Mouse (Mus musculus) lung, embryonic 14.5 days (tissue): ENCODE results near the gene Slc48a1. TPM values are rescaled to one million over a fixed set of nuclear protein-coding genes. Genes with fewer than 3 reads are reported as not detected.

ENCODE experiments used
- ATAC-seq: fragments of 200-750 bp; cut with Nextera tagmentation; 2 replicates; pipeline ENCODE4 v1.8.0; 2017; ENCODE audit warnings: mild to moderate bottlenecking, moderate TSS enrichment, moderate library complexity; ENCODE audit not compliant: insufficient read depth
- DNase-seq: peaks from one replicate; pipeline ENCODE4 v3.0.0-alpha.2; 2015
- H3K27ac ChIP-seq: fragments of 300-500 bp; sonication (generic); 2 replicates; pipeline ENCODE4 v1.5.1; 2014; ENCODE audit warnings: low read depth, mild to moderate bottlenecking, moderate library complexity
- H3K27me3 ChIP-seq: fragments of 300-500 bp; sonication (generic); 2 replicates; pipeline ENCODE4 v1.6.1; 2014; ENCODE audit warnings: low read length, control low read depth; ENCODE audit not compliant: insufficient read depth
- H3K36me3 ChIP-seq: fragments of 300-500 bp; sonication (generic); 2 replicates; pipeline ENCODE4 v1.6.1; 2014; ENCODE audit warnings: control low read depth; ENCODE audit not compliant: insufficient read depth
- H3K4me1 ChIP-seq: fragments of 300-500 bp; sonication (generic); 2 replicates; pipeline ENCODE4 v1.6.1; 2014; ENCODE audit warnings: antibody characterized with exemption, control low read depth; ENCODE audit not compliant: insufficient read depth
- H3K4me2 ChIP-seq: fragments of 300-500 bp; sonication (generic); 2 replicates; pipeline ENCODE4 v1.6.1; 2014; ENCODE audit warnings: mild to moderate bottlenecking
- H3K4me3 ChIP-seq: fragments of 300-500 bp; sonication (generic); 2 replicates; pipeline ENCODE4 v1.5.1; 2014; ENCODE audit warnings: low read depth, low read length
- H3K9ac ChIP-seq: fragments of 300-500 bp; sonication (generic); 2 replicates; pipeline ENCODE4 v1.6.1; 2014
- H3K9me3 ChIP-seq: fragments of 300-500 bp; sonication (generic); 2 replicates; pipeline ENCODE4 v1.6.1; 2016; ENCODE audit warnings: low read depth, low read length, control low read depth
- CTCF ChIP-seq: IDR thresholded peaks from 2 replicates; pipeline ENCODE4 v1.5.1; 2016; ENCODE audit warnings: antibody characterized with exemption, low read depth
- WGBS: fragments of 180-500 bp; shearing (Covaris S2); extraction: QIAGEN DNeasy Blood & Tissue Kit; methylation state at CpG from one replicate; pipeline ENCODE4 v1.1.7; 2014; 5-methylcytosine and 5-hydroxymethylcytosine counted together
- polyA plus RNA-seq: library from polyadenylated mRNA; unstranded; fragments of >200 nt; fragmentation: Nextera tagmentation; extraction: Ambion mirVana; gene quantifications from 2 replicates; pipeline ENCODE4 v1.2.1, GENCODE M21; 2014

The Slc48a1 gene
- polyA plus RNA-seq, 1 experiment from 2014 or later, result 25.3 TPM

DNA sequence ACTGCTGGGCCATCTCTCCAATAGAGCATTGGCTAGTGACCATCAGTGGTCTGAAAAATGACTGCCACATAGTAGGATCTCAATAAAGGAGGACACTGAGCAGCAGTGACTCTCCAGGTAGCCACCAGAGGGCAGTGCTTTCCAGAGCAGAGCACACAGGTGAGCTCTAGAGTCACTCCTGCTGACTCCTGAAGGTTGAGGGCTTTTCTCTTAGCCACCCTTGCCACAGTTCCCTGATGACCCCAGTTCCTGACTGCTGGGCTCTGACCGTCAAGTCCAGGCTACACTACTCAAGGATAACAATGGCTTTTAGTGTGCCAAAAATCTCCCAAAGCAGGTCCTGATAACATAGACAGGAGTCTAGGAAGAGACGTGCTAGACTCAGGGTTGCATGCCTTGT is 26.6 kb upstream of the Slc48a1 start:
- DNase-seq (no peak), ATAC-seq (no peak)
- no peak overlapping the region for H3K4me2 ChIP-seq
- no peak overlapping the region for H3K4me3 ChIP-seq
- no peaks in the 10 kb centered on the region for H3K27me3 ChIP-seq
- no peak overlapping the region for H3K9ac ChIP-seq
- no peaks in the 10 kb centered on the region; the same call in 1 of the 2 replicates for H3K36me3 ChIP-seq
- no peak overlapping the region for H3K27ac ChIP-seq
- H3K4me1 ChIP-seq, result peaks cover 9% of the 10 kb centered on the region
- WGBS, result 78% methylated on average over 2 of the region's 2 CpGs
- no peaks in the 10 kb centered on the region for H3K9me3 ChIP-seq
- TF ChIP-seq CTCF, result peak; percentile 62

DNA sequence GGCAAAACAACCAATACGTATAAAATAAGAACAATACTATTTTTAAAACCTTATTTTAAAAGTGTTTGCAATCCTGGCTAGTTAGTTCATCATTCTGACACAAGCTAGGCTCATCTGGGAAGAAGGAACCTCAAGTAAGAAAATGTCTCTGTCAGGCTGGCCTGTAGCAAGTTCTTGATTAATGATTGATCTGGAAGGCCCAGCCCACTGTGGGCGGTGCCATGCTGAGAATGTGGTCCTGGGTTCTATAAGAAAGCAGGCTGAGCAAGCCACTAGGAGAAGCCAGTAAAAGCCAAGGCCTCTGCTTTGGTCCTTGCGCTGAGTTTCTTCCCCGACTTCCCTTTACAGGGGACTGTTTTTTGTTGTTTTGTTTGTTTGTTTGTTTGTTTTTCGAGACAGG is 25.8 kb upstream of the Slc48a1 start:
- Histone ChIP-seq H3K4me2 (no peak overlapping the region), H3K27me3 (no peaks in the 10 kb centered on the region), H3K9me3 (no peaks in the 10 kb centered on the region), H3K36me3 (peaks cover 5% of the 10 kb centered on the region; the same call in 1 of the 2 replicates), H3K9ac (no peak overlapping the region), H3K4me1 (peaks cover 9% of the 10 kb centered on the region), H3K27ac (no peak overlapping the region), H3K4me3 (no peak overlapping the region)
- 87% methylated on average over 5 of the region's 5 CpGs for WGBS
- TF ChIP-seq CTCF, result no peak
- DNase-seq (no peak), ATAC-seq (no peak)

DNA sequence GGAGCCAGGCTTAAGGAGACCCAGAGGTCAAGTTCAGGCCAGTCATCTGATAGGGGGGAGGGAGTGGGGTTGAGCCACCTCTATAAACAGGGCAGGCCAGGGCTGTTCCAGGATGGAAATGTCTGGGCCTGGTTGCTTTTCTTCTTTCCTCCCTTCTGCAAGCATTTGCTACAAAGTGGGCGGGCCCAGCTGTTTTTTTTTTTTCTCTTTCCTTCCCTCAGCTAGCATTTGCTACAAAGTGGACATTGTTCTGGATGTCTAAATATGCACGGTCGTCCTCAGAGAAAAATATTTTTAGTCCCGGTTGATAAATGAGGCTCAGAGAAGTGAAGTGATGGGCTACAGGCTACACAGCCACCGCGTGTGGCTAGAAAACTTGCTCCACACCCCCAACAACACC is 23.8 kb upstream of the Slc48a1 start:
- H3K27ac ChIP-seq, result no peak overlapping the region
- no peaks in the 10 kb centered on the region for H3K9me3 ChIP-seq
- H3K27me3 ChIP-seq, result no peaks in the 10 kb centered on the region
- no peak for ATAC-seq
- no peak overlapping the region for H3K4me3 ChIP-seq
- no peak overlapping the region for H3K9ac ChIP-seq
- peaks cover 9% of the 10 kb centered on the region for H3K4me1 ChIP-seq
- no peak overlapping the region for H3K4me2 ChIP-seq
- TF ChIP-seq CTCF, result no peak
- DNase-seq, result peak; percentile 25
- WGBS, result 33% methylated on average over 6 of the region's 6 CpGs
- H3K36me3 ChIP-seq, result peaks cover 12% of the 10 kb centered on the region; the same call in 1 of the 2 replicates

DNA sequence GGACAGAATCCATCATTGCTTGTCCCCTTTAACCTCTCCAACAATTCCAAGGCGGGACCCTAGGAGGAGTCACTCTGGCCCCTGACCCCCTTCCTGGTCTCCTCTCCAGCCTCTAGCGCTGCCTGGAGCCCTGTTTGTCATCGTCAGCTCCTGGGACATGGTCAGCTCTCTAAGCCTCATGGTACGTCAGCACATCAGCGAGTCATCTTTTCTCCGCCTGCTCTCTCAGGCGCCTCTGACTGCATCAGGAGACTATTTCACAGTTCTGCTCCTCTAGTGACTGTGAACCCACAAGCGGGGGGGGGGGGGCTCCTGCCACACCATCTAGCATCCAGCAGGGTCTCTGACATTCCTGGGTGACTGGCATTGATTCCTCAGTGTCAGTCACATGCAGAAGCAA is 23.0 kb upstream of the Slc48a1 start:
- 36% methylated on average over 8 of the region's 8 CpGs for WGBS
- Histone ChIP-seq H3K4me1 (peaks cover 6% of the 10 kb centered on the region), H3K36me3 (peaks cover 19% of the 10 kb centered on the region; the same call in 1 of the 2 replicates), H3K9me3 (no peaks in the 10 kb centered on the region), H3K4me2 (no peak overlapping the region), H3K27ac (no peak overlapping the region), H3K9ac (no peak overlapping the region), H3K27me3 (no peaks in the 10 kb centered on the region), H3K4me3 (no peak overlapping the region)
- no peak for ATAC-seq
- TF ChIP-seq CTCF, result no peak
- no peak for DNase-seq

DNA sequence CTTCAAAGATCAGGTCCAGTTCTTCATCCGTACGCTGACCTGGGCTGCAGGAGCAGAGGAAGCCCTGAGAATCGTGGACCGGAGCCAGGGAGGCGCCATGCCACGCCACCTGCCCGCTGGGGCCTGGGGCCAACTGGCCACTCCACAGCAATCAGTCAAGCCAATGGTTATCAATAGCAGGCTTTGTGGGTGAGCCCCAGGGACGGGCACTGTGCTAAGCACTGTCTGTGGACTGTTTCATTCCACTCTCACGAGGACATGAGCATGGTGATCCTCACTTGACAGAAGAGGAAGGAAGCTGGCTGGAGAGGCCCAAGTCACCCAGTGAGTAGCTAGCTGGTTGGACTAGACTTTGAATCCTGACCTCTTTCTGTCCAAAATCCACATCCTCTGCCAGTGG is 18.3 kb upstream of the Slc48a1 start:
- no peak overlapping the region for H3K27ac ChIP-seq
- no peak for TF ChIP-seq CTCF
- H3K9ac ChIP-seq, result no peak overlapping the region
- H3K4me2 ChIP-seq, result no peak overlapping the region
- DNase-seq (no peak), ATAC-seq (no peak)
- 85% methylated on average over 9 of the region's 9 CpGs for WGBS
- no peaks in the 10 kb centered on the region for H3K9me3 ChIP-seq
- H3K36me3 ChIP-seq, result peaks cover 23% of the 10 kb centered on the region; the same call in 1 of the 2 replicates
- no peak overlapping the region for H3K4me3 ChIP-seq
- H3K4me1 ChIP-seq, result peaks cover 5% of the 10 kb centered on the region; the same call in 1 of the 2 replicates
- H3K27me3 ChIP-seq, result no peaks in the 10 kb centered on the region

DNA sequence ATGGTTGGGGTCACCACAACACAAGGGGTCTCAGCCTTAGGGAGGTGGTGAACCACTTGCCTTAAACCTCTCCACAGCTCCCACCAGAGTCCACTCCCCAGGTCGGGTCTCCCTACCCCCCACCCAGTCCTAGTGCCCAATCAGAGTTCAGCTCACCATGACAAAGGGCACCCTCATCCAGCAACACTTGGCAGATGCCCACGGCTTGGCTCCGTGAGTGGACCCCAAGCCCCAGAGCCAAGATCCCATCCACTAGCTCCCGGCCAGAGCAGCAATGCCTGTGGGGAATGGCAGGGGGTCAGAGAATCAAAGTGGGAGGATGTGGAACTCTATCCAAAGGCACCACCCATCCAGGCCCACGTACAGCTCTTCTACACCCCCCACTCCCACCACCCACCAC is 17.4 kb upstream of the Slc48a1 start:
- WGBS, result 62% methylated on average over 5 of the region's 5 CpGs
- Histone ChIP-seq H3K27ac (no peak overlapping the region), H3K9ac (no peak overlapping the region), H3K4me1 (peaks cover 12% of the 10 kb centered on the region; the same call in 1 of the 2 replicates), H3K36me3 (peaks cover 23% of the 10 kb centered on the region; the same call in 1 of the 2 replicates), H3K9me3 (no peaks in the 10 kb centered on the region), H3K4me2 (peak overlapping the region; percentile 12; the same call in 1 of the 2 replicates), H3K27me3 (no peaks in the 10 kb centered on the region), H3K4me3 (no peak overlapping the region)
- no peak for DNase-seq
- ATAC-seq, result no peak
- TF ChIP-seq CTCF, result no peak

DNA sequence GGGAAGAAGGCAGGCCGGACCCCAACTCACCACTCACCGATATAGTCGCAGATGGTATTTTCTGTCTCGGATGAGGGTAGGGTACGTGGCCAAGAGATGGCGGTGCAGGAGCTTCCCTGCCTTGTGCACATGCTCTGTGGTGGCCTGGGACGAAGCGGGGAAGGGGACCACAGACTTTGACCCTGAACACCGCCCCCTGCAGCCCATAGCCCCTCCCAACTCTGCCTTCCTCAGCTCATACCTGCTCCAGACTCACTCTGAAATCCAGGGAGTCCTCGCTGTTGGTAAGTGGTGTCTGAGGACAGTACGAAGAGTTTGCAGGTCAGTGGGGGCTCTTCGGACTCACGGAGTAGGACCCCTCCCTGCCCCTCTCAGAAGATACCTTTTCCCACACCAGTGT is 16.9 kb upstream of the Slc48a1 start:
- peak overlapping the region; percentile 12 for H3K4me2 ChIP-seq
- H3K9ac ChIP-seq, result no peak overlapping the region
- H3K9me3 ChIP-seq, result no peaks in the 10 kb centered on the region
- TF ChIP-seq CTCF, result peak; percentile 11
- peak overlapping the region; percentile 65; the same call in 1 of the 2 replicates for H3K27ac ChIP-seq
- no peak overlapping the region for H3K4me3 ChIP-seq
- DNase-seq (no peak), ATAC-seq (no peak)
- 39% methylated on average over 13 of the region's 13 CpGs for WGBS
- peaks cover 23% of the 10 kb centered on the region; the same call in 1 of the 2 replicates for H3K36me3 ChIP-seq
- peaks cover 16% of the 10 kb centered on the region for H3K4me1 ChIP-seq
- 0 out of 2 replicates have a peak, but pooled peaks cover under 1% of the 10 kb centered on the region for H3K27me3 ChIP-seq
